Mouse (Mus musculus) spleen, adult 10 weeks (tissue): ENCODE data around the gene Pld1. TPM values are rescaled to one million over a fixed set of nuclear protein-coding genes. Genes with fewer than 3 reads are reported as not detected.

Source experiments
- polyA plus RNA-seq: library from polyadenylated mRNA; stranded (reverse); fragments of 350-450 nt; fragmentation: Illumina TruSeq; extraction: RNeasy Lipid Tissue Mini Kit (QIAGEN cat#74804); gene quantifications from one replicate; pipeline ENCODE4 v1.2.3, GENCODE M21; 2015; ENCODE audit warnings: low replicate concordance; ENCODE audit not compliant: insufficient read depth

Gene Pld1
- 7.5 TPM for polyA plus RNA-seq

GRCm38 (mm10) chr3:27938381-27939323, at the start of gene Pld1:
Pld1 (plus strand) TSS chr3:27938695.

GRCm38 (mm10) chr3:27896318-27896892, 42.1 kb upstream of the Pld1 start, which contains the start of gene Tmem212:
Tmem212 (minus strand) TSS chr3:27896368.

Other genes starting within 250 kb of the Pld1 start
- 11.1 TPM for gene Fndc3b, start 227.4 kb upstream of the Pld1 start, polyA plus RNA-seq
- gene Tmem212, start 42.3 kb upstream of the Pld1 start, polyA plus RNA-seq: not detected